ENCODE assay signal across 21 mouse cellular contexts in genomic region chr8:88572941-88573645, GRCm38 (mm10). TPM values are rescaled to one million over a fixed set of nuclear protein-coding genes. Genes with fewer than 3 reads are reported as not detected.
DNase-seq lines count a peak whose midpoint lies in the region; ATAC-seq and TF ChIP-seq lines count a peak whose summit lies in the region.
"Had no signal": no experiment of that assay in that cellular context is flagged by ENCODE, and none has a peak within 500 bp of the region (broad histone marks: within the 10 kb centered on the region; RNA-seq: fewer than 3 reads in every experiment).

No protein-coding gene starts in this region.

- H3K27me3 ChIP-seq in hindbrain, embryonic 13.5 days = no peaks in the 10 kb centered on the region
- H3K27me3 ChIP-seq in hindbrain, embryonic 12.5 days = no peaks in the 10 kb centered on the region
- H3K27me3 ChIP-seq in lung, embryonic 14.5 days (ENCODE audit: insufficient read depth, low read length) = no peaks in the 10 kb centered on the region
- H3K27me3 ChIP-seq in forebrain, embryonic 14.5 days (replicated peaks; ENCODE audit: control insufficient read depth, insufficient read depth, low read length) = no peaks in the 10 kb centered on the region
- no peaks in the 10 kb centered on the region for H3K27me3 ChIP-seq in stomach, embryonic 16.5 days (ENCODE audit: control insufficient read depth, insufficient read depth, low read length)
- H3K27me3 ChIP-seq: embryonic facial prominence, embryonic 12.5 days; heart, embryonic 12.5 days had no signal

- 0 out of 2 replicates have a peak overlapping the region, but pooled peaks have one; percentile 13 for H3K9ac ChIP-seq in hindbrain, embryonic 13.5 days
- no peak overlapping the region for H3K9ac ChIP-seq in hindbrain, embryonic 12.5 days
- H3K9ac ChIP-seq in lung, embryonic 14.5 days = no peak overlapping the region
- no peak overlapping the region for H3K9ac ChIP-seq in forebrain, embryonic 14.5 days (ENCODE audit: low read length)
- H3K9ac ChIP-seq in stomach, embryonic 16.5 days (ENCODE audit: low read length) = no peak overlapping the region
- H3K9ac ChIP-seq: embryonic facial prominence, embryonic 12.5 days; hindbrain, embryonic 14.5 days had no signal

- no peak for TF ChIP-seq CTCF in lung, embryonic 14.5 days (IDR thresholded peaks at IDR 0.05; ENCODE audit: low read depth)

- H3K4me3 ChIP-seq in hindbrain, embryonic 13.5 days = no peak overlapping the region
- no peak overlapping the region for H3K4me3 ChIP-seq in hindbrain, embryonic 12.5 days
- H3K4me3 ChIP-seq in lung, embryonic 14.5 days (ENCODE audit: low read depth, low read length) = no peak overlapping the region
- no peak overlapping the region for H3K4me3 ChIP-seq in forebrain, embryonic 14.5 days (ENCODE audit: low read depth, low read length)
- H3K4me3 ChIP-seq in stomach, embryonic 16.5 days (replicated peaks; ENCODE audit: low read length) = no peak overlapping the region
- H3K4me3 ChIP-seq: embryonic facial prominence, embryonic 12.5 days; heart, embryonic 12.5 days; midbrain, embryonic 10.5 days had no signal

- H3K27ac ChIP-seq in hindbrain, embryonic 13.5 days = no peak overlapping the region
- H3K27ac ChIP-seq in hindbrain, embryonic 12.5 days = no peak overlapping the region
- H3K27ac ChIP-seq in lung, embryonic 14.5 days (ENCODE audit: low read depth) = peak overlapping the region; percentile 6; the same call in 1 of the 2 replicates
- peak overlapping the region; percentile 14; the same call in 1 of the 2 replicates for H3K27ac ChIP-seq in forebrain, embryonic 14.5 days (ENCODE audit: low read depth, low read length)
- H3K27ac ChIP-seq in stomach, embryonic 16.5 days (ENCODE audit: low read length) = peak overlapping the region; percentile 42
- H3K27ac ChIP-seq: embryonic facial prominence, embryonic 12.5 days; hindbrain, embryonic 14.5 days; macrophage had no signal

- 82% methylated on average over 14 of the region's 14 CpGs for WGBS in hindbrain, embryonic 13.5 days
- WGBS in hindbrain, embryonic 12.5 days = 90% methylated on average over 14 of the region's 14 CpGs
- WGBS in lung, embryonic 14.5 days = 57% methylated on average over 14 of the region's 14 CpGs
- WGBS in forebrain, embryonic 14.5 days = 61% methylated on average over 14 of the region's 14 CpGs
- WGBS in stomach, embryonic 16.5 days = 57% methylated on average over 14 of the region's 14 CpGs

- H3K36me3 ChIP-seq in hindbrain, embryonic 13.5 days = 0 out of 2 replicates have a peak, but pooled peaks cover 3% of the 10 kb centered on the region
- H3K36me3 ChIP-seq in hindbrain, embryonic 12.5 days = peaks cover 12% of the 10 kb centered on the region
- 0 out of 2 replicates have a peak, but pooled peaks cover 11% of the 10 kb centered on the region for H3K36me3 ChIP-seq in lung, embryonic 14.5 days (ENCODE audit: insufficient read depth)
- no peaks in the 10 kb centered on the region for H3K36me3 ChIP-seq in forebrain, embryonic 14.5 days (ENCODE audit: control insufficient read depth, insufficient read depth, low read length)
- H3K36me3 ChIP-seq in stomach, embryonic 16.5 days (ENCODE audit: control insufficient read depth, insufficient read depth, low read length) = no peaks in the 10 kb centered on the region
- H3K36me3 ChIP-seq: heart, embryonic 12.5 days had no signal

- DNase-seq in lung, embryonic 14.5 days = peak; percentile 76
- no peak for DNase-seq in lung, postnatal 25 days (ENCODE audit: low spot score)
- peak; percentile 63 for DNase-seq in forebrain, embryonic 14.5 days (ENCODE audit: low spot score)
- DNase-seq in cerebellum, postnatal 25 days = no peak
- no peak for DNase-seq in cerebellum, postnatal 14 days
- DNase-seq: adrenal gland, postnatal 36 days; B cell, adult 2 months; cerebellum, adult 8-10 months; heart, postnatal 14 days; kidney, adult 11 months; kidney, postnatal 10 days; right cerebral cortex, postnatal 4 days; thymus, postnatal 25 days had no signal

- H3K4me1 ChIP-seq in hindbrain, embryonic 13.5 days (replicated peaks) = peaks cover 75% of the 10 kb centered on the region
- H3K4me1 ChIP-seq in hindbrain, embryonic 12.5 days = peaks cover 41% of the 10 kb centered on the region
- H3K4me1 ChIP-seq in lung, embryonic 14.5 days (ENCODE audit: insufficient read depth) = peaks cover 72% of the 10 kb centered on the region
- H3K4me1 ChIP-seq in forebrain, embryonic 14.5 days (ENCODE audit: control insufficient read depth, insufficient read depth, low read length) = peaks cover 39% of the 10 kb centered on the region
- peaks cover 69% of the 10 kb centered on the region for H3K4me1 ChIP-seq in stomach, embryonic 16.5 days (ENCODE audit: control insufficient read depth, insufficient read depth, low read length)

- H3K4me2 ChIP-seq in hindbrain, embryonic 13.5 days = no peak overlapping the region
- no peak overlapping the region for H3K4me2 ChIP-seq in hindbrain, embryonic 12.5 days (replicated peaks)
- H3K4me2 ChIP-seq in lung, embryonic 14.5 days = no peak overlapping the region
- no peak overlapping the region for H3K4me2 ChIP-seq in forebrain, embryonic 14.5 days (ENCODE audit: low read length)
- H3K4me2 ChIP-seq in stomach, embryonic 16.5 days (ENCODE audit: low read depth, low read length) = no peak overlapping the region
- H3K4me2 ChIP-seq: embryonic facial prominence, embryonic 12.5 days; heart, embryonic 12.5 days; hindbrain, embryonic 14.5 days had no signal

- H3K9me3 ChIP-seq in hindbrain, embryonic 13.5 days = no peaks in the 10 kb centered on the region
- H3K9me3 ChIP-seq in hindbrain, embryonic 12.5 days (replicated peaks) = no peaks in the 10 kb centered on the region
- no peaks in the 10 kb centered on the region for H3K9me3 ChIP-seq in lung, embryonic 14.5 days (ENCODE audit: low read depth, low read length)
- no peaks in the 10 kb centered on the region for H3K9me3 ChIP-seq in forebrain, embryonic 14.5 days (replicated peaks; ENCODE audit: control insufficient read depth, low read length)
- H3K9me3 ChIP-seq in stomach, embryonic 16.5 days (replicated peaks; ENCODE audit: control insufficient read depth, low read length) = no peaks in the 10 kb centered on the region
- H3K9me3 ChIP-seq: embryonic facial prominence, embryonic 12.5 days; heart, embryonic 12.5 days; midbrain, embryonic 10.5 days had no signal

- ATAC-seq in hindbrain, embryonic 13.5 days (ENCODE audit: low FRiP score) = no peak
- no peak for ATAC-seq in hindbrain, embryonic 12.5 days (ENCODE audit: low FRiP score)
- no peak for ATAC-seq in lung, embryonic 14.5 days (ENCODE audit: insufficient read depth)
- ATAC-seq in forebrain, embryonic 14.5 days = no peak; the same call in 1 of the 2 replicates
- no peak for ATAC-seq in stomach, embryonic 16.5 days (ENCODE audit: insufficient read depth, low FRiP score)

RNA-seq across cellular contexts. Expression of gene Nkd1, which starts 51.9 kb away (rescaled TPM):
- polyA plus RNA-seq in hindbrain, embryonic 13.5 days (2015; fragmentation: Nextera tagmentation; extraction: Ambion mirVana) = 53.8 and 76.0 TPM in 2 replicates
- 106 and 111 TPM in 2 replicates for polyA plus RNA-seq in hindbrain, embryonic 12.5 days (2016; fragmentation: Nextera tagmentation; extraction: Ambion mirVana)
- polyA plus RNA-seq in lung, embryonic 14.5 days (2014; fragmentation: Nextera tagmentation; extraction: Ambion mirVana) = 53.6 and 63.4 TPM in 2 replicates
- 35.2 and 40.0 TPM in 2 replicates for polyA plus RNA-seq in forebrain, embryonic 14.5 days (2014; fragmentation: Nextera tagmentation; extraction: Ambion mirVana)
- 36.4 and 36.8 TPM in 2 replicates for polyA plus RNA-seq in stomach, embryonic 16.5 days (2015; fragmentation: Nextera tagmentation; extraction: Ambion mirVana)
- polyA plus RNA-seq: macrophage had no signal

Comparison
In these comparisons a context has a peak if more than half of its experiments do, and no peak if none do; other contexts are left out.
1. DNase-seq: peak in lung, embryonic 14.5 days (single experiment) and forebrain, embryonic 14.5 days (single experiment); none in lung, postnatal 25 days (single experiment), cerebellum, postnatal 25 days (0 of 2) and cerebellum, postnatal 14 days (0 of 2).
2. H3K27ac ChIP-seq: peak in lung, embryonic 14.5 days (single experiment), forebrain, embryonic 14.5 days (single experiment) and stomach, embryonic 16.5 days (single experiment); none in hindbrain, embryonic 13.5 days (single experiment) and hindbrain, embryonic 12.5 days (single experiment).